Mouse (Mus musculus) kidney, adult 2 months (tissue): ENCODE measurements around the gene Asap3.

Source experiments
- CTCF ChIP-seq: fragments of 200-500 bp; conservative IDR thresholded peaks from 2 replicates; pipeline ENCODE4 v1.5.1; 2011; ENCODE audit warnings: low read depth, mild to moderate bottlenecking, control low read depth, low read length, moderate library complexity, mixed read lengths; ENCODE audit not compliant: insufficient read depth, insufficient read length
- POLR2A ChIP-seq: fragments of 200-500 bp; IDR thresholded peaks from one replicate; pipeline ENCODE4 v1.6.1; 2011; ENCODE audit warnings: low read depth, low read length, control low read depth

DNA sequence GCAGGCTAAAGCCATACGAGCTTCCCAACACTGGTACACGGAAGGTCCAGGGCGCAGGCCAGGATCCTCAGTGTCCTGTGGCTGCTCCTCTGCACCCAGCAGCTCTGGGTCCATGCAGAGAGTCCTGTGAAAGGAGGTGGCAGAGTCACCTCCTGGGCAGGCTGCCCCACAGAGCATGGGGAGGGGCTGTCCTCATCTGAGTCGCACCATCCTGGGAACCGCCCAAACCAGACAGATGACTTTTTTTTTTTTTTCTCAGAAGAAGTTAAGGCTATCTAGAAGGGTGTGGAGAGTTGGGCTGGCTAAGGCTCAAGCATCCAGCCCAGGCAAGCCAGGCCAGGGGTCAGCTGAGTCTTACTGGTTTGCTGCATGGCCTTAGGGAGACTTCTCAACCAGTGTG is 22.5 kb downstream of the Asap3 start:
- TF ChIP-seq POLR2A (no peak), CTCF (no peak)
